Mouse (Mus musculus): ENCODE measurements around the gene Psma3. TPM values are rescaled to one million over a fixed set of nuclear protein-coding genes. Genes with fewer than 3 reads are reported as not detected.

Gene Psma3
- total RNA-seq (2015; ENCODE audit: low replicate concordance) (161 and 236 TPM in 2 replicates), total RNA-seq (2017; ENCODE audit: low replicate concordance) (151 and 160 TPM in 2 replicates)

DNA sequence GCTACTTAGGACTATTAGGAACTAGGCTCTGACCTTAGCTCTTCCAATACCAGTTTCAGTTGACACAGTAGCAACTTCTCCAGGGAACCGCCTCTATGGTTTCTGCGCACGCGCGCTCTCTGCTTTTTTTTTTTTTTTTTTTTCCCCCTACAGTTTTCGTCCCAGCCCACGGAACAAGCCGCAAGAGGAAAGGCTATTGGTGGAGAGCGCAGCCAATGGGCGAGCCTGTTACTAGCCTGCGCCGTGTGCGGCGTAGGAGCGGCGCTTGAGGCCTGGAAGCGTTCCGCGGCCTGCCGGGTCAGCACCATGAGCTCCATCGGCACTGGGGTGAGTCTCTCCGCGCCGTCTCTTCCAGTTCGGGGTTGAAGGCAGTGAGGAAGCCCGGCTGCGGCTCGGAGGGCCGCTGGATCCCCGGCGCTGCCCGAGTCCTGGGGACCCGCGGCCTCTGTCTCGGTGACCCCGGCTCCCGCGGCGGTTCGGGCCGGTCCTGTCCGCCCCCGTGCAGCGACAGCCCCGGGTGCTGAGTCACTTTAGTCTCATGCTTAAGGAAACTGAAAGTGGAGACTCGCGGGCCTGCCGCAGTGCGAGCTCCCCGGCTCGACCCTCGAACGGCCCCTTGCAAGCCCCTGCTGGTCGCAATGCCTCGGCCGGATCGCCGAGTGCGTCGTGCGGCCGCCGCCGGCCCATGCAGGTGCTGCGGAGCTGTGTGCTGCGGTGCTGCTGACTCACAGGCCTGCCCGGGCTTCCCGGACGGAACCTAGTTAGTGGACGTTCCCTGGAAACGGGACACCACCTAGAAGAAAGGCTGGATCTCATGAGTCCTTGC is at the start of gene Psma3:
Psma3 (plus strand) TSS at position 181 of the 826 bp plus-strand sequence.
- ATAC-seq (replicated peaks; ENCODE audit: low FRiP score, poor library complexity, severe bottlenecking), result peak; percentile 94

DNA sequence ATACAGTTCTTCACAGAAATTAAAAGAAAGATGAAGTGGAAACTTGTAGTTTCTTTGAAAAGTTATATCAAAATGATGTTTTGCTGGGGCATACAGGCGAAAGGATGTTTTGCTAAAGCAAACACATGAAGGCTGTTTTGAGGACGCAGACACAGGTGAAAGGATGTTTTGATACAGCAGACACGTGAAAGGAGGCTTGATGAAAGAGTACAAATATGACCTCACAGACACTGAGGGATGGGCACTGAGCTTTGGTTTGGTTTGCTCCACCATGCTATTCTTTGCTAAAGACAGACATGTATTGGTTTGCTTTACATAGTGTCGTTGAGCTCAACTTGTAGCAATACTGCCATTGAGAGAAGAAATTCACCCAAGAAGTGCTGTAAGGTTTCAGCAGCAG is 44.6 kb upstream of the Psma3 start:
- ATAC-seq (replicated peaks; ENCODE audit: low FRiP score, poor library complexity, severe bottlenecking), result no peak

DNA sequence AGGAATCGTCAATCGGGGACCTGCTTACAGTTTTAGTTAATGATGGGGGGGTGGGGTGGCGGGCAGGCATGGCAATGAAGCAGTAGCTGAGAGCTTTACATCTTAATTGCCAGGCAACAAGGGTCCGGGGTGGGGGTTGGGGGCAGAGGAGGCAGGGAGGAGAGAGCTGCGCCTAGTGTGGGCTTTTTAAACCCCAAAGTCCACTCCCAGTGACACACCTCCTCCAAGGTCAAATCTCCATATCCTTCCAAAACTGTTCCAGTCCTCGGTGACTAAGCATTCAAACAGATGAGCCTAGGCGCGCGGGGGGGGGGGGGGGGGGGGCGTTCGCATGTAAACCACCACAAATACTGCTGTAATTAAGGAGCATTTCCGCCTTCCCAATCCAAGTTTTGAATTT is 37.3 kb upstream of the Psma3 start:
- no peak for ATAC-seq (replicated peaks; ENCODE audit: low FRiP score, poor library complexity, severe bottlenecking)

DNA sequence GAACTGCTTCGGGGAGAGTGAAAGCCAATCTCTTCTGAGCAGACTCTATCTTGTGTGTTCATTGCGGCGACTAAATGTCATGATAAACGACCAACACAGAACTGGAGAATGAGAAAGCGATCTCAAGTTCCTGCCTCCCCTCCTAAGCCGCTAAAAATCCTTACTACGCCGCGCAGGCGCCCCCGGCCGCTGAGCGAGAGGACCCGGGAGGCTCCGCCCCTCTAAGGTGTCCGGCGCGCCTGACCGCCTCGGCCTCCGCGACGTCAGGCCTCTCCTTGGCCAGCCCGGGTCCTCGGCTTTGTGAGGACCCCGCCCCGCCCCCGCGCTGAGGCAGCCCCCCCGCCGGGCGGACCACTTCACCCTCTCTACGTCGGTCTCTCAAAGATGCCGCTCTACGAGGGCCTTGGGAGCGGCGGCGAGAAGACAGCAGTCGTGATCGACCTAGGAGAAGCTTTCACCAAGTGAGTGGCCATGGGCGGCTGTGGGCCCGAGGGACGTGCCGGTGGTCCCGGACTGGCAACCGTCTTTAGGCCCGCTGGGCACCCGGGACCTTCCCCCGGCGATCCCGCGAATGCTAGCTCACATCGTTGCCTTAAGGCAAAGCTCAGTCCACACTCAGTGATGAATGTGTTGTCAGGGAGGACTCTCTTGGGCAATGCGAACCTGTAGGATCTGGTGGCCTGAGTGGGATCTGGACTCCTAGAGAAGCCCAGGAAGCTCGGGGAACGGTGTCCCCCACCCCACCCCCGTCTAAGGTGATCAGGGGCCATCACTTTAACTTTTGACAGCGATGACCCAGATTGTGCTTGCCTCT is 36.6 kb upstream of the Psma3 start, which contains the start of gene Actr10:
Actr10 (plus strand) TSS at position 287 of the 814 bp plus-strand sequence.
- ATAC-seq (replicated peaks; ENCODE audit: low FRiP score, poor library complexity, severe bottlenecking), result peak; percentile 91

DNA sequence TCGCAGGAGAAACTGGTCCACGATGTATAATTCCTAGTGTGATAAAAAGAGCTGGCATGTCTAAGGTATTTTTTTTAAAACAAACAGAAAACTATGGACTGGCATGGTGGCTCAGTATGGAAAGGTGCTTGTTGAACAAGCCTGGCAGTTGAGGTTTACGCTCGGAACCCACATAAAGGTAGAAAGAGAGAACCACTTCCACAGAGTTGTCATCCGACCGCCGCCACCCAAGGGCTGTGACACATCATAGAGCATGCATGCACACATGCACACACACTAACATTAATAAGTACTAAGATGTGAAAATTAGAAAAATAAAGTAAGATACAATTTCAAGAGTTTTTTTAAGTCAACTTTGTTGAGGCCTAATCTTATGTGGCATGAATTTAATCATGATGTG is 33.6 kb upstream of the Psma3 start:
- no peak for ATAC-seq (replicated peaks; ENCODE audit: low FRiP score, poor library complexity, severe bottlenecking)

DNA sequence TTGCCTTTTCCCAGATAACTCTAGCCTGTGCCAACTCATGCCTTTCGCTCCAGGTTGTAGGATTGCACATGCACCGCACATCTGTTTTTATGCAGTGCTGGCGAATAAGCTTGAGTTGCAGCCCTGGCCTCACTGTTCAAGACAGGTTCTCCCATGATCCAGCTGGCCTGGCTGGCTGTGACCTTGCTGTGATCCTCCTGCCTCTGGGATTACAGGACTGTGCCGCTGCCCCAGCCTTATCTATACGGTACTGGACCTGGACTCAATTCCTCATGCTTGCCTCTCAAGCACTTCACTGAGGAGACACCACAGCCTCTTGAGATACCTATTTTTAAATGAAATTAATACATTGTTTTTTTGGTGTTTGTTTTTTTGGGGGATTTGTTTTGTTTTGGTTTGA is 30.2 kb upstream of the Psma3 start:
- no peak for ATAC-seq (replicated peaks; ENCODE audit: low FRiP score, poor library complexity, severe bottlenecking)

DNA sequence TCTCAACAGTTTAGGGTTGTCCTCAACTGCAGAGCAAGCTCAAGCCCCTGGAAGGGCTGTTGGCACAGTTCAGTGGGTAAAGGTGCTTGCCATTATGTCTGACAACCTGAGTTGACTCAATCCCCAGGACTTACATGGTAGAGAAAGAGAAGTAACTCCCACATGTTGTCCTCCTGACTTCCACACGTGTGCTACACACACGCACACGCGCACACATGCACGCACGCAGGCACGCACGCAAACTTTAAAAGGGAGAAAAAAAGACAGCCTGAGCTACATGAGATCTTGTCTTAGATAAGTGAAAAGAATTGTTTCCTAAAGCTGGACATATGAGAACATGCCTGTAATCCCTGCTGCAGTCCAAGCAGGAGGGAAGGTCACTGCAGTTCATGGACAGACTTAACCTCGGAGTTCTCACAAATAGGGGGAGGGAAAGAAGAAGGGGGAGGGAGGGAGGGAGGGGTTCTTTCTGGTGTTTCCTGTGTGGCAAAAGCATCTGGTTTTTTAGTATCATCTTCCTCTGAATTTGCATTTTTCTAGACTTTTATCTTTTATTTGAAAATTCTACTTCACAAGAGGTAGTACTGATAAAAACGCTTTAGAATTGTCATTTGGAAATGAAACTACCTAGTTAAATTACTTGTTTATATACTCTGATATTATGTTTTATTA is 27.7 kb upstream of the Psma3 start:
- ATAC-seq (replicated peaks; ENCODE audit: low FRiP score, poor library complexity, severe bottlenecking), result no peak

DNA sequence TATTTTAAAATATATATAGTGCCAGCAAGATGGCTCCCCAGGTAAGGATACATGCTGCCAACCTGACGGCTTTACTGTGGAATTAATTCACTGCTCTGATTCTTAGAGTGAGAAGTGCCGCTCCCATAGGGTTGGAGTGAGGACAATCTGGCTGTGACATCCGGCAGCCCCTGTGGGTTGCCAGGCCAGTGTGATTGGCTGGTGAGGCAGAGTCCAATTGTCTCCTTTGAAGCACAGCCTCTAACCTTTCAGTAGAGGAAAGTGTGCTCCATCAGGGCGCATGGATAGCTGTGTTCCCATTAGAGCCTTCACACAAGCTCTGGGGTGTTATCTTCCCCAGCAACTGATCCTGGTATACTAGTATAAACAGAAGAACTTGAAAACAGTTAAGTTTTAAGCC is 15.8 kb upstream of the Psma3 start:
- no peak for ATAC-seq (replicated peaks; ENCODE audit: low FRiP score, poor library complexity, severe bottlenecking)

DNA sequence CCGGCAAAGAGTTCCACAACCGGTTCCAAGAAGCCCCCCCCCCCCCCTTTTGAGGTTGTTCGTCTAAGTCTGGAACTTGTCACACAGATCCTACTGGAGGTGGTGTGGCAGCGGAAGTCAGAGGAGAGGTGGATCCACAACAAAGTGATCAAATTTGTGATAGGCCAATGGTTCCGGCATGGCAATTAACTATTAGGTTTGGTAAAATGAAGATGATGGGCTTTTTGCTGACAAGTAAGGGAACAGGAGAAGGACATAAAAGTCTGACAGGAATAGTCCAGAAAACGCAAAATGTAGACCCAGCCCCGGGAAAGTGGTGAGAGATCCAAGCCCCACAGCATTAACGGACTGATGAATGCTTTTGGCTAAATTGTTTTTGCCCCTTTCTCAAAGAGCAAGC is 6.8 kb upstream of the Psma3 start:
- ATAC-seq (replicated peaks; ENCODE audit: low FRiP score, poor library complexity, severe bottlenecking), result no peak

DNA sequence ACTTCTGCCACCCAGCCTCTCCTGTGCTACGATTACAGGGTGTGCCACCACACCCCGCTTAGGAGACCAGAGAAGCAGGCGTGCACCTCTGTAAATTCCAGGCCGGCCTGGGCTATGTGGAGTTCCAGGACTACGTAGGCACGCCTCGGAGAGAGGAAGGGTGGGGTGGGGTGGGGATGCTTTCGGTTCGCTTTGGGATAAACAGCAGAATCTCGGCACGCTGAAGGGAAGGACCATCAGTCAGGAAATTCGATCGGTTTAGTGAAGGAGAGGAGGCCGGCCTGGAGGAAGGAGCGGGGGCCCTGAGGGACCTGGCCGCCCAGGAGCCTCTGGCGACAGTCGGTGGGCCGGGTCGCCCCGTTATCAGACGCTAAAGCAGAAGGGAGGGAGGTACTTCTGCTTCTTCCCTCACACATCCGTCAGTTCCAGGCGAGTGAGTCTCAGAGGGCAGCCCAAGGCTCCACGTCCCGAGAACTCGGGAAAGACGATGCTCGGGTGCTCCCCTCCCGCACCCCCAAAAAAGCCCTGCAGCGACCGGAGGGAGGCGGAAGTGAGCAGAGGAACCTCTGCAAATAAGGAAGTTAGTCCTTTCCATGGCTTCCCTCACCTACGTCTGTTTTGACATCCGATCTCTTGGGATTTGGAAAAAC is 6.2 kb upstream of the Psma3 start:
- peak; percentile 87 for ATAC-seq (replicated peaks; ENCODE audit: low FRiP score, poor library complexity, severe bottlenecking)

DNA sequence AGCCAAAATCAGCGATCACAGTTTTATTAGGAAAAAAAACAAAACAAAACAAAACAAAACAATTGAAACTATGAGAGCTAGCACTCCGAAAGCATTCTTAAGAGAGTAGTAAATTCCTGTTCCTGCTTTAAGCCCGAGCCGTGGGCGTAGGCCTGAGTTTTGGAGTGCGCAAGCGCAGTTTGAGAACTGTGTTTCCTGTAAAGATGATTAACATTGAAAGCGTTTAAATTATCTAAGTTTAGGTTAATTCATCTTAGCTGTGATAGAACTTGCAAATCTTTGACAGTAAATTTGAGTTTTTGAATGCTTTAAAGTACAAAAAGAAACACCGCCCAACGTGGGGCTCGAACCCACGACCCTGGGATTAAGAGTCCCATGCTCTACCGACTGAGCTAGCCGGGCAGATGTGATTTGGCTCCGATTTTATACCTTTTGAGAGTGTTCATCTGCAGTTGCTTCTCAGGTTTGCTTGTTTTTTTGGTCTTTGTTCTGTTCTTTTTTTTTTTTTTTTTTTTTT is 5.6 kb upstream of the Psma3 start:
- peak; percentile 72 for ATAC-seq (replicated peaks; ENCODE audit: low FRiP score, poor library complexity, severe bottlenecking)

DNA sequence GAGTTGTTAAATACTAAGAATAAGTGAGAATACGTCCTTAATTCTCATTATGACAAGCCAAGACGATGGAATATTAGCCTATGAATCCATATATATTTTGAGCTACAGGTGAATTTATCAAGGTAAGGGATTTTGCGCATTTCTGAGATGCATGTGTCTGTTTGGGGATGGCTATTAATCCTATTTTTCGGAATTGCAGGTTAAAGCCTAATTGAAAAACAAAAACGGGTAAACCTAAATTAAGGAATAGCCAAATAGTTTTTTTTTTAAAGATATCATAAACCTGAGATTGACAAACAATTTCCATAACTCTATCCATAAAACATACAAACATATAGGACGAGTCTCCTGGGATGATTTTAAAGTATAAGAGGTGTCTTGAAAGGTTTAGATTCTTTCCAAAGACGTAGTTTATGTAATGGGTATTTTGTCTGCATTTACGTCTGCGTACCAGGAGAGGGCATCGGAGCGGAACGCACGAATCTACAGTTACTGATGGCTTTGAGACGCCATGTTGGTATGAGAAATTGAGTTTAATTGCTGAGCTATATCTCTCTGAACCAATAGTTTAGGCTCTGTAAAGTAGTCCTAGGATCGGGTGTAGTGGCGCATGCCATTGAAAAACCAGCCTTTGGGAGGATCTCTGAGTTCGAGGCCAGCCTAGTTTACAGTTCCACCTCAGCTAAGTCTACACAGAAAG is 4.8 kb upstream of the Psma3 start:
- peak; percentile 59 for ATAC-seq (replicated peaks; ENCODE audit: low FRiP score, poor library complexity, severe bottlenecking)

DNA sequence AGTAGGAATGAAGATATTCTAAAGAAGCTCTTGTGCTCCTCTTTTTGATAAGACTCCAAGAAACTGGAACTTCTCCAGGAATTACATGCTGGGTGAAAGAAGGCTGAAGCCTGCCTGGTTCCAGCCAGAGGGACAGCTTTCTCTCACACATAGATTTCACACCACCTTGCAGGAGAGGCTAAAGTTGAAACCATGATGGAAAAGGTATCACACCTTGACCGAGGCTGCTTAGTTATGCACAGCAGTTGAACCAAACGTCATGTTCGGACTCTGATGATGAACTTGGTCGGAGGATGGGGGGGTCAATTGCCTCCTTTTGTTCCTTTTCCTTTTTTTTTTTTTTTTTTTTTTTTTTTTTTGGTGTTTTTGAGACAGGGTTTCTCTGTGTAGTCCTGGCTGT is 590 bp upstream of the Psma3 start:
- no peak for ATAC-seq (replicated peaks; ENCODE audit: low FRiP score, poor library complexity, severe bottlenecking)

DNA sequence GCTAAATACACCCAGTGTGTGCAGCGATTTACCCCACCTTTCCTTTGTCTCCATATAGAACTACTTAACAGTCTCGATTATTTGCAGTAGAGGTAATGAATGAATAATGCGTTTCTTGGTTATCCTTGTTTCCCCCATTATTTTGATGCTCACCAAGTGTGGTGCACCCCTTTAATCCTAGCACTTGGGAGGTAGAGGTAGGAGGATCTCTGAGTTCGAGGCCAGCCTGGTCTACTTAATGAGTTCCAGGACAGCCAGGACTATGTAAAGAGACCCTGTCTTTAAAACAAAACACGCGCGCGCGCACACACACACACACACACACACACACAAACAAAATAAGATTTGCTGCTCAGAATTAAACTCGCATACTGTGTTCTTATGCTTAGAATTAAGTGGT is 985 bp downstream of the Psma3 start:
- ATAC-seq (replicated peaks; ENCODE audit: low FRiP score, poor library complexity, severe bottlenecking), result no peak

DNA sequence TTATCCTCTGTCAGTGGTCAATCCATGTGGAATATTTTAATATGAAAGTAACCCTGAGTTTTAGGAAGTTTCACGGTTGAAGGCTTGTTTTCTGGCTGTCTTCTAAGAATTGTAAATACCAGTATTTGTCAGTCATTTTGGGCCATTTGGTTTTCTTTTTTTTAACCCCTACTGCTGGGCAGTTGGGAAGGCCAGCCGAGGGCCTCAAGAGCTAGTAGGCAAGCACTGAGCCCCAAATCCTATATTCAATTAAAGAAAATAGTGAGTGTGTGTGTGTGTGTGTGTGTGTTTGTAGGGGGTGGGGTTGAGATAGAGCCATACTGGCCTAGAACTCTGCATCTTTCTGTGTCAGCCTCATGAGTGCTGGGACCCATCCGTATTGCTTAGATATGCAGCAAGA is 1.5 kb downstream of the Psma3 start:
- no peak for ATAC-seq (replicated peaks; ENCODE audit: low FRiP score, poor library complexity, severe bottlenecking)

DNA sequence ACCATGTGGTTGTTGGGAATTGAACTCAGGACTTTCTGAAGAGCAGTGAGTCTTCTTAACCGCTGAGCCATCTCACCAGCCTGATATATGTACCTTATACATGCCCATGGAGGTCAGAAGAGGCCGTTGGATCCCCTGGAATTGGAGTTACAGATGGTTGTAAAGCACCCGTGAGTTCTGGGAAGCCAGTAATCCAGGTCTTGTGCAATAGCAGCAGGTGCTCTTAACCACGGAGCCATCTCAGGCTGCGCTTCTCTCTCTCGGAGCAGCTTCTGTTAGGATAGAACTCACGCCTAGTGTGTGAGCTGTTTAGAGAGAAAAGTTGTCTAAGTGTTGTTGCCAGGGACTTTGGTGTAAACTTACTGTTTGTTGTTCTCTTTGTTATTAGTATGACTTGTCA is 3.9 kb downstream of the Psma3 start:
- ATAC-seq (replicated peaks; ENCODE audit: low FRiP score, poor library complexity, severe bottlenecking), result no peak

DNA sequence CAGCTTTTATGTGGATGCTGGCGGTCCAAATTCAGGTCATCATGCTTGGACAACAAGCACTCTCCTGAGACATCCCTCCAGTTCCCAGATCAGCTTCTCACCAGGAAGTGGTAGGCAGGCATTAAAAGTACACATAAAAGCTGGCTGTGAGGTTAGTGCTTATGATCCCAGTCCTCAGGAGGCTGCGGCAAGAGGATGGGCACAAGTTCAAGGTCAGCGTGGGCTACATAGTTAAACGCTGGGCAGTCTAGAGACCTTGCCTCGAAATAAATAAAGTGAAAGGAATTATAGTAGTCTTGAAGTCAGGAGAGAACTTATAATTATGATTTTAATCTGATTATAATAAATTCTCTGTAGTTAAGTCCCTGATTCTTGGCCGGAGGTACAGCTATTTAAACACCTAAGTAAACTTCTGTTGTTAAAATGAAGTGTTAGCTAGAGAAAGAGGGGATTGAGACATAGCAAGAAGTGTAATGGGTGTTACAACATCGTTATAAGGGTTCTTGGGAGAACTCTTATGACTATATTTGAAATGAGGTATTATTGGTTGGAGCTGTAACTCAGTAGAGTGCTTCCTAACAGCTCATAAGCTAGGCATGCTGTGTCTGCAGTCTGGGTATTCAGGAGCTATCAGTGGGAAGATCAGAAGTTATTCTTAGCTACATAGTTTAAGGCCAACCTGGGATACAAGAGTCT is 10.6 kb downstream of the Psma3 start:
- no peak for ATAC-seq (replicated peaks; ENCODE audit: low FRiP score, poor library complexity, severe bottlenecking)

DNA sequence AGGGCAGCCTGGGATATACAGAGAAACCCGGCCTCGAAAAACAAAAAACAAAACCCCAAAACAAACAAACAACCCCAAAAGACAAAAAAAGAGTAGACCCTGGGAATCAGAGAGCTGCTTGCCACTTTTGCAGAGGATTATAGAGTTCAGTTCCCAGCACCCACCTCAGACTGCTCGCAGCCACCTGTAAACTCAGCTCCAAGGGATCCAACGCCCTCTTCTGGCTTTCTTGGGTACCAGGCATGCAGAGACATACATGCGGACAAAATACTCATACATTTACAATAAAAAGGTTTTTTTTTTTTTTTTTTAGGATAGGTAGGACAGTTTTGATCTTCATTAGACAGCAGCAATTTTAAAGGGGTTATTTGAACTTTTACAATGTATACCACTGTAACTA is 22.8 kb downstream of the Psma3 start:
- no peak for ATAC-seq (replicated peaks; ENCODE audit: low FRiP score, poor library complexity, severe bottlenecking)

Data from erythroid progenitor cell, adult 5-6 weeks (primary cell).